Mouse (Mus musculus) ES-Bruce4 (cell line): ENCODE data around the gene Fam222b. TPM values are rescaled to one million over a fixed set of nuclear protein-coding genes. Genes with fewer than 3 reads are reported as not detected.
A peak's percentile ranks its signal among the peaks of the same experiment; 100 is the strongest.
"Not testable (repeated sequence)": the region's sequence is repeated elsewhere in the genome, so short reads cannot be mapped to it uniquely, and the experiment has no call there.

ENCODE experiments used
- H3K27ac ChIP-seq: 2 replicates; pipeline ENCODE4 v1.5.1; 2012; ENCODE audit warnings: low read length, inconsistent platforms; ENCODE audit not compliant: insufficient read depth
- H3K27me3 ChIP-seq: 2 replicates; pipeline ENCODE4 v1.6.1; 2012; ENCODE audit warnings: mild to moderate bottlenecking, low read length, inconsistent platforms; ENCODE audit not compliant: control insufficient read depth, poor library complexity, insufficient read depth, severe bottlenecking
- H3K36me3 ChIP-seq: 2 replicates; pipeline ENCODE4 v1.6.1; 2012; ENCODE audit warnings: inconsistent platforms, mild to moderate bottlenecking, low read length, moderate library complexity; ENCODE audit not compliant: control insufficient read depth, poor library complexity, insufficient read depth, severe bottlenecking
- H3K4me1 ChIP-seq: one replicate; pipeline ENCODE4 v1.8.1; 2011; ENCODE audit warnings: low read length; ENCODE audit not compliant: control insufficient read depth, insufficient read depth
- H3K4me3 ChIP-seq: 2 replicates; pipeline ENCODE4 v1.5.1; 2011; ENCODE audit warnings: low read depth, mild to moderate bottlenecking, low read length
- H3K9ac ChIP-seq: 2 replicates; pipeline ENCODE4 v1.6.1; 2012; ENCODE audit warnings: low read depth, mild to moderate bottlenecking, inconsistent platforms; ENCODE audit not compliant: poor library complexity, severe bottlenecking
- H3K9me3 ChIP-seq: replicated peaks from 2 replicates; pipeline ENCODE4 v1.6.1; 2012; ENCODE audit warnings: mild to moderate bottlenecking, low read length, inconsistent platforms; ENCODE audit not compliant: control insufficient read depth, poor library complexity, insufficient read depth, severe bottlenecking
- CTCF ChIP-seq: IDR thresholded peaks from one replicate; pipeline ENCODE4 v1.8.1; 2011; ENCODE audit warnings: low read depth, low read length
- EP300 ChIP-seq: IDR thresholded peaks from 2 replicates; pipeline ENCODE4 v1.6.1; 2011; ENCODE audit warnings: low read depth, low read length; ENCODE audit not compliant: insufficient read depth
- POLR2A ChIP-seq: IDR thresholded peaks from one replicate; pipeline ENCODE4 v1.8.1; 2011; ENCODE audit warnings: low read length; ENCODE audit not compliant: insufficient read depth
- polyA plus RNA-seq: library from polyadenylated mRNA; stranded (reverse); fragments of >200 nt; gene quantifications from 2 replicates; pipeline ENCODE4 v1.2.4, GENCODE M21; 2011; ENCODE audit warnings: low read depth; ENCODE audit not compliant: missing spikeins, insufficient read depth, insufficient read length

The Fam222b gene
- 17.5 and 18.1 TPM in 2 replicates for polyA plus RNA-seq

DNA sequence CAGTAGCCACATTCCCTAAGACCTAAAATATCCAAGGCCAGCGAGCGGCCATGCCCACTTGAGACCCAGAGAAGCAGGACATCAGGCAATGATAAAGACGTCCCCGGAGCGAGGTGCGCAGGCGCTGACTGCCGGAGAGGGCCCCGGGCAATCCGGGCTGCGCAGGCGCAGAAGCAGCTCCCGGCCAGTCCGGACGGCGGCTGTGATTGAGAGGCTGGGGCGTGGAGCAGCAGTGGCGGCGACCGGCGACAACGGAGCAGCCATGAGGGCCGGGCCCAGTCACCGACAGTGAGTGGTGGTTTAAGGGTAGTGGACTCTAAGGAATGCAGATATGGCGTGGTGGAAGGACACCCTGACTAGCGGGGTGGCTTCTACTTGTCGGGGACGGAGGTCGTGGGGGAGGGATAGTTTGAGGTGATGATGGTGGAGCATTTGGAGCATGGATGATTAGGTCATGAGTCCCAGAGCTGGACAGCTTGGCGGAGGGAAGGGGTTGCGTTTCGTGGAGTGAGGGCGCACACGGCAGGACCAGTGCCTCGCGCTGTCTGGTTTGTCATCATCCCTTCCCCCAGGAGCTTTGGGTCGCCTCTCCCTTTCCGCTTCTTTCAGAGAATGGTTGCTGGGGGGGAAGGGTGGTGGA lies at the start of gene Fam222b:
Gene Fam222b, plus strand, starts transcription at position 157 of the 640 bp plus-strand sequence.
- Histone ChIP-seq H3K36me3 (no peaks in the 10 kb centered on the region), H3K27ac (peak within 1 kb of the TSS; percentile 66; the same call in 1 of the 2 replicates), H3K9me3 (no peaks in the 10 kb centered on the region), H3K4me1 (no peaks in the 10 kb centered on the region), H3K4me3 (peak within 1 kb of the TSS; percentile 82), H3K27me3 (no peaks in the 10 kb centered on the region), H3K9ac (peak within 1 kb of the TSS; percentile 53)
- TF ChIP-seq CTCF (no peak), EP300 (no peak), POLR2A (no peak)

DNA sequence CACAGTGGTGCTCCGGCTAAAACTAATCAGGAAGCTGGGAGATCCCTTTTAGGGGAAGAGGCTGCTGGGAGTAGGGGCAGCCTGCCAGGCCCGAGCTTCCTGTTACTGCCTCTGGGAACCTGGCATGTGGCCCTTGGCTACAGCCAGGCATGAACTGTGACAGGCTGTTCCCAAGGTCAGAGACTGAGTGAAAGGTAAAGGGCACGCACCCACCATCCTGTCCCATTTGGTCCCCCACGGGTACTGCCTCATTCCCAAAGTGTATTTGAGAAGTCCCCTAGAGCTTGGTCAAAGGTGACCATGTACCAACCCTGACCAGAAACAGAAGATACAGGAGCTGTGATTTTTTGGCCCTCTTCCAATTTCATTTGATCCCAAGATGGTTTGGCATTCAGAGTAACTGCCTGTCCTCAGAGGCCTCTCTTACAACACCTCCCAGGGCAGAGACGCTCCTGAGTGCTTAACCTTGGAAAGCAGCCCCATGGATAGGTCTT lies 49.7 kb upstream of the Fam222b start:
- H3K9me3 ChIP-seq: no peaks in the 10 kb centered on the region
- no peak overlapping the region for H3K4me3 ChIP-seq
- H3K9ac ChIP-seq: no peak overlapping the region
- TF ChIP-seq POLR2A: no peak
- TF ChIP-seq EP300: no peak
- TF ChIP-seq CTCF: no peak
- no peaks in the 10 kb centered on the region for H3K4me1 ChIP-seq
- no peaks in the 10 kb centered on the region for H3K36me3 ChIP-seq
- H3K27me3 ChIP-seq: no peaks in the 10 kb centered on the region
- H3K27ac ChIP-seq: no peak overlapping the region

DNA sequence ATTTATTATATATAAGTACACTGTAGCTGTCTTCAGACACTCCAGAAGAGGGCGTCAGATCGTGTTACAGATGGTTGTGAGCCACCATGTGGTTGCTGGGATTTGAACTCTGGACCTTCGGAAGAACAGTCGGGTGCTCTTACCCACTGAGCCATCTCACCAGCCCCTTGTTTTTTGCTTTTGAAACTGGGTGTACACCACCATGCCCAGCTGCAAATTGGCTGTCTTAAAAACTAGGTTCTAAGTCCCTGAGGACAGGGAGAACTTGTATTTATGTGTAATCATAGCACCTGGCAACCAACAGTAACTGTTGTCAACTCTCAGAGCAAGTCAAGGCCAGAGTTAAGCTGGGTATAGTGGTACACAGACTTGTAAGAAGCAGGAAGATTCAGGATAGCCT lies 45.8 kb upstream of the Fam222b start:
- not testable (repeated sequence) for H3K36me3 ChIP-seq, H3K27me3 ChIP-seq, H3K4me1 ChIP-seq, H3K27ac ChIP-seq, H3K9ac ChIP-seq, H3K4me3 ChIP-seq, H3K9me3 ChIP-seq

DNA sequence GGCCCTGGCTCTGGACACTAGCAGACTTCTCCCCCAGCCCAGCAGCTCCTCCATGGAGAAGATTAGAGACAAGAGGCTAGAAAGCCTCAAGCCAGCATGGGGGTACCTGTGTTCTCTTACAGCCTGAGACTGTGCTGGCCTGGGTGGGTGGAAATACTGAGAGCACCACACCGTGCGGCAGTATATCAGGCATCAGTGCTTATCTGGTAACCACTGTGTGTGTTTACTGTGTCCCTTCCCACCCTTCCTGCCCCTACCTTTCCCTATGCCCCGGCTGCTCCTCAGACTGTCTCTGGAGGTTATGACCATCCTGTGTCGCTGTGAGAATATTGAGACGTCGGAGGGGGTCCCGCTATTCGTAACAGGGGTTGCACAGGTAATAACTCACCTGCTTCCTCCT lies 41.4 kb upstream of the Fam222b start:
- H3K4me1 ChIP-seq: no peaks in the 10 kb centered on the region
- no peaks in the 10 kb centered on the region for H3K27me3 ChIP-seq
- no peaks in the 10 kb centered on the region; the same call in 1 of the 2 replicates for H3K36me3 ChIP-seq
- no peak overlapping the region for H3K27ac ChIP-seq
- no peak overlapping the region for H3K4me3 ChIP-seq
- H3K9me3 ChIP-seq: no peaks in the 10 kb centered on the region
- TF ChIP-seq EP300: no peak
- TF ChIP-seq CTCF: no peak
- TF ChIP-seq POLR2A: no peak
- H3K9ac ChIP-seq: no peak overlapping the region

DNA sequence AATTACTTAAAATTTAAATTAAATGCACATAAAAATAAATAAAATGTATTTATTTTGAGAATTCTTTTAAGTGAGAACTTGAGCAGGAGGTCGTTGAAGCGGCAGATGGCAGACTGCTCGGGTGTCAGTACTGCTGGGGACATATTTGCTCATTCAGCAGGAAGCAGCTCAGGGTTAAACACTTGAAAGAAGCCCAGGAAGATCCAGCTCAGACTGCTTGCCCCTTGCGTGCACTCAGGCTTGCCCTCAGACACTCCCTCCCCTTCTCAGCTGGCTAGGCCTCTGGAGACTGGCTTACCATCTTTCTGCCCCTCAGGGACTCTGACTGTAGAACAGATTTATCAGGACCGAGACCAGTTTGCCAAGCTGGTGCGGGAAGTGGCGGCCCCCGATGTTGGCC lies 37.5 kb upstream of the Fam222b start:
- H3K4me3 ChIP-seq: no peak overlapping the region
- H3K27me3 ChIP-seq: no peaks in the 10 kb centered on the region
- no peak for TF ChIP-seq EP300
- no peak for TF ChIP-seq CTCF
- no peak for TF ChIP-seq POLR2A
- H3K9me3 ChIP-seq: no peaks in the 10 kb centered on the region
- 0 out of 2 replicates have a peak overlapping the region, but pooled peaks have one; percentile 5 for H3K9ac ChIP-seq
- H3K27ac ChIP-seq: no peak overlapping the region
- no peaks in the 10 kb centered on the region; the same call in 1 of the 2 replicates for H3K36me3 ChIP-seq
- H3K4me1 ChIP-seq: no peaks in the 10 kb centered on the region

DNA sequence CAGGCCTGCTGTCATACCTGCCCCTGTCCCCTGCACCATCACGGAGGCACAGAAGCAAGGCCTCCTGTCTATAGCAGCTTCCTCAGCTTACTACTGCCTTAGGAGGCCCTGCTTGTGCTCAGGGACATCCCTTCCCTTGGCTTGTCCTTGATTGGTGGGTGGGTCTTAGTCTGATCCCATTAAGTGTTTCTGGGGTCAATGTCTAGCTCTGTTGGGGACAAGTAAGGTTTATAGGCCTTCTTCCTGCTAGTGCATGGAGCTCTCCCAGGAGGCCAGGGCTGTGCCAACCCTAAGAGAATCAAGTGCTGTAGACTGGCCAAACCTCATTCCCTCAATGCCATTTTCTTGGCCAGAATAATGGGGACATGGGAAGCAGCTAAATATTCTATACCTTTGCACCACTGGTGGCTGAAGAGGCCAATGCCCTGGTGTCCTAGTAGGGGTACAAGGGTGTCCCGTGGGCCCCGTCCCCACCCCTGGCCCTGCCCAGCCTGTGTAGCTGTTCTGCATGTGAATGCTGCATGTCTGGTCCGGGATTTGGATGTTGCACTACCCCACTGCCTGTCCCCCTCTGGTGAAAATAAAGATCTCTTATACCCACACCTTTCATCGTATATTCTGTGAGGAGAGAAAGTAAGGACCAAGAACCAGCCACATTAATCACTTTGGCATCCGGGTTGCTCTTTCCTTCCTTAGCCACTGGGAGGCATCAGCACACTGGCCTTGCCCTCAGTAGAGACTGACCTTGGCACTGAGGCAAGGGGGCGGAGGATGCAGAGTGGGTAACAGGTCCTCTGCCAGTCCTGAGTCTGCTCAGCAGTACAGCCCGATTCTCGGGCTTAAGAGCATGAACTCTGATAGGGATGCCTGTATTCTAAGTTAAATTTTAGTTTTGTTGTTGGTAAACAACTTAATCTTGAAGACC lies 34.4 kb upstream of the Fam222b start:
- Histone ChIP-seq H3K9me3 (no peaks in the 10 kb centered on the region), H3K27me3 (no peaks in the 10 kb centered on the region), H3K4me3 (no peak overlapping the region), H3K27ac (no peak overlapping the region), H3K9ac (no peak overlapping the region), H3K4me1 (no peaks in the 10 kb centered on the region), H3K36me3 (no peaks in the 10 kb centered on the region)
- TF ChIP-seq EP300 (no peak), CTCF (peak; percentile 72)
